Mouse (Mus musculus): ENCODE measurements around the gene Riok2.

DNA sequence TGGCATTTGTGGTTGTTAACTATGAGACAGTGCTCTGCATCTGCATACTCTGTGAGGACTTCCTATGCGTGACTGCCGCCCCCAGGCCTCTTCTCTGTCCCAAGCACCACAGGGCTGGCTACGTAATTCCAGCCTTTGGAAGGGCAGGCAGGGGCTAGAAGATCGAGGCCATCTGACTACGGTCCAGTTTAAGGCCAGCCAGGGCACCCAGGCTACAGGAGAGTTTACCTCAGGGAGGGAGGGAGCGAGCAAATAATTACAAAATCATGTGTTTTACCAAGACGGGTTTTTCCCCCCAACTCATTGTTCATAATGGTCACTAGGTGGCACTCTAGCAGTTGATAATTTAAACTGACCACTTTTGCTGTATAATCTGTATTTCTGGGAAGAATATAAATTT is 18.8 kb downstream of the Riok2 start:
- peak; percentile 39 for TF ChIP-seq CTCF (IDR thresholded peaks at IDR 0.05; ENCODE audit: low read depth)
- no peak for TF ChIP-seq EP300 (IDR thresholded peaks at IDR 0.05; ENCODE audit: low read depth)
